Mouse (Mus musculus) CH12.LX (cell line): ENCODE data around the gene Dhdds.

Source experiments
- CHD1 ChIP-seq: IDR thresholded peaks from 2 replicates; pipeline ENCODE4 v1.6.1; 2012; ENCODE audit warnings: low read depth, low read length, improper control_type of control experiment, inconsistent platforms
- CHD2 ChIP-seq: IDR thresholded peaks from 2 replicates; pipeline ENCODE4 v1.6.1; 2011; ENCODE audit warnings: low read length, improper control_type of control experiment
- CTCF ChIP-seq, 2 experiments: IDR thresholded peaks in 1 of 2; conservative IDR thresholded peaks in 1 of 2; 2 replicates each; pipeline ENCODE4 v1.5.1; 2011 to 2012; ENCODE audit warnings: low read depth in 2 of 2, low read length in 2 of 2, improper control_type of control experiment in 1 of 2, inconsistent platforms in 1 of 2, mild to moderate bottlenecking in 1 of 2, moderate library complexity in 1 of 2
- E2F4 ChIP-seq: IDR thresholded peaks from 2 replicates; pipeline ENCODE4 v1.6.1; 2011; ENCODE audit warnings: low read depth, low read length, improper control_type of control experiment; ENCODE audit not compliant: insufficient replicate concordance
- EP300 ChIP-seq: IDR thresholded peaks from 2 replicates; pipeline ENCODE4 v1.6.1; 2011; ENCODE audit warnings: low read length, improper control_type of control experiment
- JUN ChIP-seq: IDR thresholded peaks from 2 replicates; pipeline ENCODE4 v1.6.1; 2011; ENCODE audit warnings: low read depth, mild to moderate bottlenecking, low read length, improper control_type of control experiment, moderate library complexity; ENCODE audit not compliant: insufficient read depth
- MAX ChIP-seq: IDR thresholded peaks from 2 replicates; pipeline ENCODE4 v1.6.1; 2011; ENCODE audit warnings: low read length, improper control_type of control experiment
- NRF1 ChIP-seq: IDR thresholded peaks from 2 replicates; pipeline ENCODE4 v1.6.1; 2014; ENCODE audit warnings: low read depth, mild to moderate bottlenecking, inconsistent platforms, low read length, improper control_type of control experiment, moderate library complexity
- RAD21 ChIP-seq: IDR thresholded peaks from 2 replicates; pipeline ENCODE4 v1.6.1; 2011; ENCODE audit warnings: low read depth, mild to moderate bottlenecking, low read length, improper control_type of control experiment, moderate library complexity
- SMC3 ChIP-seq: IDR thresholded peaks from 2 replicates; pipeline ENCODE4 v1.6.1; 2011; ENCODE audit warnings: low read depth, low read length, improper control_type of control experiment
- TBP ChIP-seq: conservative IDR thresholded peaks from 2 replicates; pipeline ENCODE4 v1.6.1; 2011; ENCODE audit warnings: low read depth, low read length, improper control_type of control experiment
- TCF12 ChIP-seq: IDR thresholded peaks from 2 replicates; pipeline ENCODE4 v1.6.1; 2014; ENCODE audit warnings: low read depth, mild to moderate bottlenecking, inconsistent platforms, low read length, improper control_type of control experiment
- UBTF ChIP-seq: IDR thresholded peaks from 2 replicates; pipeline ENCODE4 v1.6.1; 2012; ENCODE audit warnings: low read depth, mild to moderate bottlenecking, inconsistent platforms, low read length, improper control_type of control experiment, moderate library complexity
- ZKSCAN1 ChIP-seq: IDR thresholded peaks from 2 replicates; pipeline ENCODE4 v1.6.1; 2012; ENCODE audit warnings: low read depth, inconsistent platforms, low read length, improper control_type of control experiment, borderline replicate concordance

- TF ChIP-seq CHD1 (no peak), TCF12 (no peak), E2F4 (no peak), ZKSCAN1 (no peak), TBP (no peak), CTCF (conservative IDR thresholded peaks at IDR 0.05 in 1 of 2, IDR thresholded peaks at IDR 0.05 in 1 of 2; ENCODE audit: low read depth in 2 of 2, low read length in 2 of 2) (peak; percentile 49 to 55), MAX (no peak), EP300 (no peak), JUN (no peak), CHD2 (no peak), SMC3 (no peak), NRF1 (no peak), RAD21 (peak; percentile 2), UBTF (no peak)
Observed at GRCm38 (mm10) chr4:133931349-133931748, 69.4 kb downstream of the Dhdds start.
